ENCODE assay signal across 9 mouse cellular contexts in the genomic region with DNA sequence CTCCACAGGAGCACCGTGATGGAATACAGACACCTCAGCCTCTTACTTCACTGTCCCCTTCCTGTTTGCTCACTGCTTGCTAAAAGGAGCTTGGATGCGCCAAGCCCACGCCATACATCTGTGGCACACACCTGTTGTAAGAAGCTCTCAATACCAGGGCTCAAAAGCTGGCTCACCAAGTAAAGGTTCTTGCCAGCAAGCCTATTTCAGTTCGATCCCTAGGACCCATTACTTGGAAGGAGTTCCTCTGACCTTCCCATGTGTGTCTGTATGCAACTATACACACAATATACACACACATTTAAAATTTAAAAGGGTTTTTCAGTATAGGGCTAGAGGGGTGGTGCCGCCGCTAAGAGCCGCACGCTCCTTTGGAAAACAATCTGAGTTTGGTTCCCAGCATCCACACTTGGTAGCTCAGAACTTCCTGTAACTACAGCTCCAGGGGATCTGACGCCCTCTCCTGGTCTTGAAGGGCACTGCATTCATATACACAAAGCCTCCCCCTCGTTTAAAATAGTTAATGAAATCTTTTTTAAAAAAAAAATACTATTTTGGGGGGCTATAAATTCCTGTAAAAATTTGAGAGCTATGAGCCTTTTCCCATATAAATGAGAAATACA. TPM values are rescaled to one million over a fixed set of nuclear protein-coding genes. Genes with fewer than 3 reads are reported as not detected.
DNase-seq lines count a peak whose midpoint lies in the region; ATAC-seq and TF ChIP-seq lines count a peak whose summit lies in the region.
"Had no signal": no experiment of that assay in that cellular context is flagged by ENCODE, and none has a peak within 500 bp of the region (broad histone marks: within the 10 kb centered on the region; RNA-seq: fewer than 3 reads in every experiment).

No protein-coding gene starts in this region.

- H3K4me1 ChIP-seq in lung, embryonic 14.5 days (ENCODE audit: insufficient read depth): peaks cover 12% of the 10 kb centered on the region
- peaks cover 6% of the 10 kb centered on the region for H3K4me1 ChIP-seq in bone marrow, adult 2 months (ENCODE audit: control insufficient read depth, insufficient read depth, low read length)
- H3K4me1 ChIP-seq in hindbrain, embryonic 12.5 days: peaks cover 46% of the 10 kb centered on the region

- WGBS in lung, embryonic 14.5 days: 81% methylated on average over 10 of the region's 10 CpGs
- 77% methylated on average over 10 of the region's 10 CpGs for WGBS in bone marrow, adult 2 months
- WGBS in hindbrain, embryonic 12.5 days: 82% methylated on average over 10 of the region's 10 CpGs

- ATAC-seq in lung, embryonic 14.5 days (ENCODE audit: insufficient read depth): no peak
- ATAC-seq in hindbrain, embryonic 12.5 days (ENCODE audit: low FRiP score): no peak
- ATAC-seq: intestine, embryonic 16.5 days had no signal

- H3K9me3 ChIP-seq in lung, embryonic 14.5 days (ENCODE audit: low read depth, low read length): no peaks in the 10 kb centered on the region
- H3K9me3 ChIP-seq in hindbrain, embryonic 12.5 days (replicated peaks): no peaks in the 10 kb centered on the region

- no peak overlapping the region for H3K4me2 ChIP-seq in lung, embryonic 14.5 days
- peak overlapping the region; percentile 84; the same call in 1 of the 2 replicates for H3K4me2 ChIP-seq in hindbrain, embryonic 12.5 days (replicated peaks)

- TF ChIP-seq POLR2A in bone marrow, adult 2 months (IDR thresholded peaks at IDR 0.05; ENCODE audit: borderline replicate concordance, control insufficient read depth, low read depth, low read length): no peak

- H3K36me3 ChIP-seq in lung, embryonic 14.5 days (ENCODE audit: insufficient read depth): peaks cover 6% of the 10 kb centered on the region; the same call in 1 of the 2 replicates
- 0 out of 2 replicates have a peak, but pooled peaks cover 22% of the 10 kb centered on the region for H3K36me3 ChIP-seq in hindbrain, embryonic 12.5 days

- peak; percentile 23; the same call in 1 of the 2 replicates for TF ChIP-seq CTCF in lung, embryonic 14.5 days (IDR thresholded peaks at IDR 0.05; ENCODE audit: low read depth)
- peak; percentile 26; the same call in 1 of the 2 replicates for TF ChIP-seq CTCF in bone marrow, adult 2 months (IDR thresholded peaks at IDR 0.05; ENCODE audit: control insufficient read depth, insufficient read depth, low read length)

- H3K9ac ChIP-seq in lung, embryonic 14.5 days: no peak overlapping the region
- H3K9ac ChIP-seq in hindbrain, embryonic 12.5 days: no peak overlapping the region

- no peaks in the 10 kb centered on the region for H3K27me3 ChIP-seq in lung, embryonic 14.5 days (ENCODE audit: insufficient read depth, low read length)
- peaks cover 4% of the 10 kb centered on the region; the same call in 1 of the 2 replicates for H3K27me3 ChIP-seq in hindbrain, embryonic 12.5 days

- no peak overlapping the region for H3K4me3 ChIP-seq in lung, embryonic 14.5 days (ENCODE audit: low read depth, low read length)
- H3K4me3 ChIP-seq in bone marrow, adult 2 months (replicated peaks; ENCODE audit: control insufficient read depth, low read depth, low read length): no peak overlapping the region
- no peak overlapping the region for H3K4me3 ChIP-seq in hindbrain, embryonic 12.5 days

- no peak overlapping the region for H3K27ac ChIP-seq in lung, embryonic 14.5 days (ENCODE audit: low read depth)
- H3K27ac ChIP-seq in bone marrow, adult 2 months (ENCODE audit: control insufficient read depth, insufficient read depth, low read depth, low read length, poor library complexity): peak overlapping the region; percentile 7
- no peak overlapping the region for H3K27ac ChIP-seq in hindbrain, embryonic 12.5 days

- DNase-seq in lung, embryonic 14.5 days: no peak
- no peak for DNase-seq in lung, postnatal 10 days
- DNase-seq in naive thymus-derived CD4-positive, alpha-beta T cell, adult 2 months (ENCODE audit: low read depth): peak; percentile 49
- DNase-seq in kidney, postnatal 4 days: no peak
- DNase-seq in kidney, adult 8-10 months: no peak
- DNase-seq: thymus, postnatal 36 days had no signal

RNA-seq across cellular contexts. Expression of a gene that starts 3.6 kb away (rescaled TPM):
- polyA plus RNA-seq in lung, embryonic 14.5 days (2014; fragmentation: Nextera tagmentation; extraction: Ambion mirVana): 3.7 and 5.1 TPM in 2 replicates
- polyA plus RNA-seq in bone marrow, adult 2 months (2011; ENCODE audit: insufficient read depth, insufficient read length, low replicate concordance, missing spikeins): 9.6 and 14.7 TPM in 2 replicates
- polyA plus RNA-seq in hindbrain, embryonic 12.5 days (2016; fragmentation: Nextera tagmentation; extraction: Ambion mirVana): 9.1 and 10.7 TPM in 2 replicates

RNA-seq across cellular contexts. Expression of a gene that starts 49.9 kb away (rescaled TPM):
- polyA plus RNA-seq in lung, embryonic 14.5 days (2014; fragmentation: Nextera tagmentation; extraction: Ambion mirVana): not detected in 2 replicates
- not detected in 2 replicates for polyA plus RNA-seq in bone marrow, adult 2 months (2011; ENCODE audit: insufficient read depth, insufficient read length, low replicate concordance, missing spikeins)
- 0.08 and 0.10 TPM in 2 replicates for polyA plus RNA-seq in hindbrain, embryonic 12.5 days (2016; fragmentation: Nextera tagmentation; extraction: Ambion mirVana)

RNA-seq across cellular contexts. Expression of a gene that starts 51.8 kb away (rescaled TPM):
- polyA plus RNA-seq in lung, embryonic 14.5 days (2014; fragmentation: Nextera tagmentation; extraction: Ambion mirVana): not detected in 2 replicates
- polyA plus RNA-seq in bone marrow, adult 2 months (2011; ENCODE audit: insufficient read depth, insufficient read length, low replicate concordance, missing spikeins): not detected in 2 replicates
- 0.32 TPM in 1 of 2 replicates, not detected in the other for polyA plus RNA-seq in hindbrain, embryonic 12.5 days (2016; fragmentation: Nextera tagmentation; extraction: Ambion mirVana)
- polyA plus RNA-seq: intestine, embryonic 16.5 days had no signal
